Mouse (Mus musculus): Measurements from ENCODE around the gene Pde4d. TPM values are rescaled to one million over a fixed set of nuclear protein-coding genes. Genes with fewer than 3 reads are reported as not detected.

The Pde4d gene
- total and polyA plus RNA-seq, 3 experiments, result 18.5 to 18.8 TPM; not detected in 1

GRCm38 (mm10) chr13:108758331-108758730 is 308.6 kb downstream of the Pde4d start:
- TF ChIP-seq ETS1 (IDR thresholded peaks at IDR 0.05; ENCODE audit: low read depth, low read length) (no peak), SMC3 (IDR thresholded peaks at IDR 0.05; ENCODE audit: low read depth, low read length) (no peak), MAX (IDR thresholded peaks at IDR 0.05; ENCODE audit: low read length) (no peak), ZC3H11A (IDR thresholded peaks at IDR 0.05; ENCODE audit: low read depth, low read length) (no peak), ZNF384 (IDR thresholded peaks at IDR 0.05; ENCODE audit: low read depth, low read length) (no peak), MAZ (IDR thresholded peaks at IDR 0.05; ENCODE audit: low read depth, low read length) (no peak), CHD2 (IDR thresholded peaks at IDR 0.05; ENCODE audit: low read length) (no peak), MEF2A (IDR thresholded peaks at IDR 0.05; ENCODE audit: extremely low read depth, insufficient replicate concordance, low read depth, low read length, poor library complexity, severe bottlenecking) (no peak), NELFE (IDR thresholded peaks at IDR 0.05; ENCODE audit: low read depth, low read length) (no peak)
- H3K27me3 ChIP-seq (ENCODE audit: control insufficient read depth in 1 of 2, insufficient read depth in 2 of 2, low read length in 2 of 2), result no peaks in the 10 kb centered on the region
- no peaks in the 10 kb centered on the region for H3K4me1 ChIP-seq (ENCODE audit: control insufficient read depth in 1 of 2, insufficient read depth in 2 of 2, low read length in 2 of 2)
- H3K27ac ChIP-seq (ENCODE audit: control insufficient read depth, low read depth, low read length), result no peak overlapping the region
- no peak overlapping the region for H3K4me3 ChIP-seq (ENCODE audit: control insufficient read depth in 1 of 2, insufficient read depth in 1 of 2, low read depth in 2 of 2, low read length in 2 of 2)
- H3K9ac ChIP-seq (ENCODE audit: control insufficient read depth, low read depth, low read length, poor library complexity, severe bottlenecking), result no peak overlapping the region
- H3K9me3 ChIP-seq (replicated peaks; ENCODE audit: insufficient read depth, low read length), result no peaks in the 10 kb centered on the region
- no peak for DNase-seq (ENCODE audit: low read depth, low spot score)
- H3K79me2 ChIP-seq (ENCODE audit: control insufficient read depth, insufficient read depth, low read length, poor library complexity), result no peaks in the 10 kb centered on the region
- H3K36me3 ChIP-seq (ENCODE audit: control insufficient read depth in 1 of 2, insufficient read depth in 2 of 2, low read length in 2 of 2), result no peaks in the 10 kb centered on the region

GRCm38 (mm10) chr13:108759140-108759539 is 309.4 kb downstream of the Pde4d start:
- no peaks in the 10 kb centered on the region for H3K9me3 ChIP-seq (replicated peaks; ENCODE audit: insufficient read depth, low read length)
- no peak for DNase-seq (ENCODE audit: low read depth, low spot score)
- H3K4me1 ChIP-seq (ENCODE audit: control insufficient read depth in 1 of 2, insufficient read depth in 2 of 2, low read length in 2 of 2), result no peaks in the 10 kb centered on the region
- H3K36me3 ChIP-seq (ENCODE audit: control insufficient read depth in 1 of 2, insufficient read depth in 2 of 2, low read length in 2 of 2), result no peaks in the 10 kb centered on the region
- no peak overlapping the region for H3K27ac ChIP-seq (ENCODE audit: control insufficient read depth, low read depth, low read length)
- no peak overlapping the region for H3K4me3 ChIP-seq (ENCODE audit: control insufficient read depth in 1 of 2, insufficient read depth in 1 of 2, low read depth in 2 of 2, low read length in 2 of 2)
- no peaks in the 10 kb centered on the region for H3K79me2 ChIP-seq (ENCODE audit: control insufficient read depth, insufficient read depth, low read length, poor library complexity)
- TF ChIP-seq GATA1 (IDR thresholded peaks at IDR 0.05; ENCODE audit: low read depth, low read length) (no peak), POLR2AphosphoS2 (IDR thresholded peaks at IDR 0.05; ENCODE audit: low read length) (no peak), E2F4 (IDR thresholded peaks at IDR 0.05; ENCODE audit: borderline replicate concordance, low read depth, low read length) (no peak), MAX (IDR thresholded peaks at IDR 0.05; ENCODE audit: low read length) (no peak), NELFE (IDR thresholded peaks at IDR 0.05; ENCODE audit: low read depth, low read length) (no peak), HCFC1 (IDR thresholded peaks at IDR 0.05; ENCODE audit: low read depth, low read length) (no peak), ZMIZ1 (IDR thresholded peaks at IDR 0.05; ENCODE audit: low read depth, low read length) (no peak), MAZ (IDR thresholded peaks at IDR 0.05; ENCODE audit: low read depth, low read length) (no peak), NRF1 (IDR thresholded peaks at IDR 0.05; ENCODE audit: insufficient read depth, low read depth, low read length, poor library complexity, severe bottlenecking) (no peak), CHD2 (IDR thresholded peaks at IDR 0.05; ENCODE audit: low read length) (no peak), BHLHE40 (IDR thresholded peaks at IDR 0.05; ENCODE audit: borderline replicate concordance, low read depth, low read length) (no peak), CTCF (IDR thresholded peaks at IDR 0.05 in 2 of 3, conservative IDR thresholded peaks at IDR 0.05 in 1 of 3; ENCODE audit: control insufficient read depth in 1 of 3, insufficient read depth in 1 of 3, low read depth in 2 of 3, low read length in 3 of 3, poor library complexity in 1 of 3, severe bottlenecking in 1 of 3) (no peak), TCF12 (IDR thresholded peaks at IDR 0.05; ENCODE audit: low read depth, low read length) (no peak), MYB (IDR thresholded peaks at IDR 0.05; ENCODE audit: low read depth, low read length) (no peak), SIN3A (IDR thresholded peaks at IDR 0.05; ENCODE audit: low read length) (no peak), ZKSCAN1 (IDR thresholded peaks at IDR 0.05; ENCODE audit: low read depth, low read length) (no peak), ZNF384 (IDR thresholded peaks at IDR 0.05; ENCODE audit: low read depth, low read length) (no peak), UBTF (IDR thresholded peaks at IDR 0.05; ENCODE audit: borderline replicate concordance, insufficient read depth, low read depth, low read length) (no peak), JUND (IDR thresholded peaks at IDR 0.05; ENCODE audit: low read depth, low read length) (no peak), MYC (IDR thresholded peaks at IDR 0.05; ENCODE audit: low read depth, low read length) (no peak)
- H3K9ac ChIP-seq (ENCODE audit: control insufficient read depth, low read depth, low read length, poor library complexity, severe bottlenecking), result no peak overlapping the region
- no peaks in the 10 kb centered on the region for H3K27me3 ChIP-seq (ENCODE audit: control insufficient read depth in 1 of 2, insufficient read depth in 2 of 2, low read length in 2 of 2)

Data from MEL (cell line).